Mouse (Mus musculus) kidney, adult 18-20 months (tissue): ENCODE data around the gene Ltbp2.
A peak's percentile ranks its signal among the peaks of the same experiment; 100 is the strongest.

Source experiments
- DNase-seq: peaks from one replicate; pipeline ENCODE4 v3.0.0; 2021

The Ltbp2 gene

DNA sequence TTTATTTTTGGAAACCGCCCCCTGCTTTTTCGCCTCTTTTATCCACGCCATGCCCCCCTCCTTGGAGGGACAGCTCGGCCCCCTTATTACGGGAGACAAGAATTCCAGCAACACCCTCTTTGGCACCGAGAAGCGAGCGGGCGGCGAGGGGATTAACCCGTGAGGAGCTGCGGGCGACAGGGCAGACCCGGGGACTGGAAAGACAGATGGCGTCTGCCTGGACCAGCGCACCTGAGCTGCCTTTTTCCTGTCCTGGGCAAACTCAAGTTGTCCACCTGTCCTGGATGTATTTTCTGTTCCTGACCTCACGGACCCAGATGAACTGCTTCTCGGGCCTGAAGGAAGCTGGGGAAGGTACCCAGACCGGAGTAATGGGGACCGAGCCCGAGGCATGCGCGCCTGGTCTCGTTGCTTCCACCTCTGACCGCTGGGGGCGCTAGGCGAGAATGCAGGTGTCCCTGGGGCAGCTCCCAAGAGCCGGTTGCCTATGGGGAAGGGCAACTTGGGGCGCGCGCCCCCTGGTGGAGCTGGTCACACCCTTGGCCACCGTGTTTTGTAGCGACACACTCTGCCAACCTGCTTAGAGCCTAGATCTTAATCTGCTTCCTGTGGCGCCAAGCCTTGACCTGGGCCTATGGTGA is at the start of gene Ltbp2:
TSS of gene Ltbp2 (minus strand) at position 52 of the 641 bp plus-strand sequence.
- DNase-seq: peak; percentile 83

DNA sequence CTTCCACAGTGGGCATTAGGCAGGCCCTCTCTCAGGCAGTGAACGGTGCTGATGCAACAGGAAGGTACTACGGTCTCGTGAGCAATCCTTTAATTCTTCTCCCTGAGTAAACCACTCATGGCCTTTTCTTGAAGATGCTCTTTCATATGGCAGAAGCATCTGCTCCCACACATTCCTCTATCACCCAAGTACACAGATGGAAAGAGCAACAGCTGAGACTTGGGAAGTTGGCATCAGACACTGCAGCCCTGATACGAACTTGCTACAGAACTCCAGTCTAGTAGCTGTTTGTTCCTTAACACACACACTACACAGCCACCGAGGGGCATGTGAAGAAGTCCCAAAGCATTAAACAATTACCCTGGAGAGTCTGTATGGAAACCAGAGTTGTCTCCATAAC is 48.0 kb upstream of the Ltbp2 start:
- DNase-seq: no peak

GRCm38 (mm10) chr12:84921881-84922419 is 45.6 kb upstream of the Ltbp2 start:
- no peak for DNase-seq

- DNase-seq: no peak
Measured at GRCm38 (mm10) chr12:84918809-84919208, 42.5 kb upstream of the Ltbp2 start.

DNA sequence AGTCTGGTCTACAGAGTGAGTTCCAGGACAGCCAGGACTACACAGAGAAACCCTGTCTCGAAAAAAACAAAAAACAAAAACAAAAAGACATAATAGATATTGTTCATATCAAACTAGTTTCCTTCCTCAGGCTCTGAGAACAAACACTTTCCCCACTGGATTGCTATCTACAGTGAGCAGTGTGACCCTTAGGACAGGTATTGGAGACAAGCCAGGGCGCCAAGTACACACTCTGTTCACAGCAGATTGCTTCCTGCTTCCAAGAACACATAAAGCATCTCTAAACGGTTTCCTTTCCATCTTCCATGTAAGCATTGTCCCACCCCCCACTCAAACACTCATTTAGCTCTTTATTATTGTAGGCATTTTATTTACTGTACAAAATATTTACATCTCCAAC is 41.5 kb upstream of the Ltbp2 start:
- no peak for DNase-seq

DNA sequence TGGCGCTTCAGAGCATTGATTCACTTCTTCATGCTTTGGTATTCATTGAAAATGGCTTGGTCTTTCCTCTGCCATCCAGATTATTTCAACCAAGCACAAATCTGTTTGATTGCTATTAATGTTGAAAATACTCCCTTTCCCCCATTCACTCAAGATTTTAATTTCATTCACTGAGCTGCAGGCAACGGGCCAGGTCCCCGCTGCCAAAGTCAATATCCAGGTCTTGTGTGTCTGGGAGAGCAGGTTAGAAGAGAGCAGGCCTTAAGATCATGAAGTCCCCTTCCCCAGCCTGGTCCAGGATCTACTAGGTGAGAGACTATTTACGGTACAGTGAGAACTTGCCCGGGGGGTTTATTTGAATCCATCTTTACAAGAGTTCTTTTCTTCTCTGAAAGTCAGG is 38.6 kb upstream of the Ltbp2 start:
- DNase-seq: no peak

DNA sequence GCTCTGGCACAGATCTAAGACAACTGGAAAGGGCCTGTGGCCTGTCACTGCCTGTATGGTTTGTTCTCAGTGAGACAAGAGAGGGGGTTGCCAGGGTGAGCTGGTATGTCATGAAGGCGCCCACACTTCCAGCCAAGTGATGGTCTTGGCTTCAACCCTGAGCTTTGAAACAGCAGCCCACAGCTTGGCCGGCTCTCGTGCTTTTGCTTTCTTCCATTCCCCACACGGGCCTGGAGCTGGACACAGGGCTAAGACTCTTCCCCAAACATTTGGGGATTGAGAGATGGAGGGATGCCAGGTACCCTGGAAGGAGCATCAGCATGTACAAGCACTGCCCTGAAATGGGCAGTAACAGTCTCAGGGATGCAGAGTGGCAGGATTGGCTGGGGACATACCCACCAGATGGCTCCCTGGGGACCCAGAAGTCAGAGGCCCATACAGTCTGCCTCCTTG is 36.3 kb upstream of the Ltbp2 start:
- no peak for DNase-seq

DNA sequence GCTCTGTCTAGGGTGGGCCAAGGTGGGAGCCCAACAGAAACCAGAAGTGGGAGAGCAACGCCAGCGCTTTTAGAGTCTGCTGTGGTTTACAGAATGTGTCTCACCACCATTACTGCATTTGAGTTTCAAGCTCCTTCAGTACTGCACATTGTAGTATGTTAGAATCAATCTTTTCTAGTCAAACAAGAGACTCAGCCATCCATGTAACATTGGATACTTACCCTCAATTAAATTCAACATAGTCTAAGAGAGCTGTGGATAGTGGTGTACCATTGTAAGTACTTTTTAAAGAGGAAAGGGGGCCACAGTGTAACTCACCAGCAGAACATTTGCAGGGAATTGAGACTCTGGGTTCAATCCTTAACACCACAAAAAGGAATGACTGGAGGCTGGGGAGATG is 35.3 kb upstream of the Ltbp2 start:
- no peak for DNase-seq

- no peak for DNase-seq
Measured at GRCm38 (mm10) chr12:84910066-84910465, 33.7 kb upstream of the Ltbp2 start.

- DNase-seq: no peak
Measured at GRCm38 (mm10) chr12:84907627-84908480, 31.5 kb upstream of the Ltbp2 start.

- DNase-seq: no peak
Measured at GRCm38 (mm10) chr12:84907024-84907626, 30.8 kb upstream of the Ltbp2 start.

GRCm38 (mm10) chr12:84904399-84904798 is 28.1 kb upstream of the Ltbp2 start:
- DNase-seq: no peak

GRCm38 (mm10) chr12:84900317-84900716 is 24.0 kb upstream of the Ltbp2 start:
- no peak for DNase-seq

DNA sequence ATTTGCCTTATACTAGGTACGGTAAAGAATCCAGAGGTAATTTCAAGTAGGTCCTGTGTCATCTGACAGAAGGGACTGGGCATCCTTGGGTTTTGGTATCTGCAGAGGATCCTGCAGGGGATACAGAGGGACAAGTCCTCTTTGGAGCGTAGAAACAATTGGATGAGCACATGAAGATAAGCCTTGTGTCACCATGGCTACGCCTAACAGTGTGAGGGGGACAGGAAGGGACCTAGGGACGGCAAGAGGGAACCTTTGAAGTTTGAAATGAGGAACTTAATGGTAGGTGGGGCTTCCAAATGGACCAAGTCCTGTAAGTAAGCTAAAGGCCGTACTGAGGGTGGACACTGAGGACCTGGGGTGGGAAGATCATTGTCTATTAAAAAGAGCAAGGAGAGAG is 21.0 kb upstream of the Ltbp2 start:
- DNase-seq: no peak

DNA sequence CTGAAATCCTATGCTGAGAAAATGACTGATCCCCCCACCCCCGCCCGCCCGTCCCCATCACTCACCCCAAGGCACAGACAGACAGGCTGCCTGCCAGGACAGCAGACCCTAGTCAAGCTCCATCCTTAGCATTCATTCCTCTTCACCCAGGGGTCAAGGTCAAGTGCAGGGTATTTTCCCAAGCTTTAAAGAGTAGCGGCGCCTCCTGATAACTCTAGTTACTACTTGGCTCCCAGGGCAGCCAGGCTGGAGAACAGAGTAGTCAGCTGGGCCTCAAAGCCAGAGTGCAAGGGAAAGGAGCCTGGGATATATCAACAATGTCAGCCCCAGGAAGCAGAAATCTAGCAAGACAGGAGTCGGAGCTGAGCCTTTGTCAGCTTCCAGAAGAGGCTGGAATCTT is 19.9 kb upstream of the Ltbp2 start:
- no peak for DNase-seq

DNA sequence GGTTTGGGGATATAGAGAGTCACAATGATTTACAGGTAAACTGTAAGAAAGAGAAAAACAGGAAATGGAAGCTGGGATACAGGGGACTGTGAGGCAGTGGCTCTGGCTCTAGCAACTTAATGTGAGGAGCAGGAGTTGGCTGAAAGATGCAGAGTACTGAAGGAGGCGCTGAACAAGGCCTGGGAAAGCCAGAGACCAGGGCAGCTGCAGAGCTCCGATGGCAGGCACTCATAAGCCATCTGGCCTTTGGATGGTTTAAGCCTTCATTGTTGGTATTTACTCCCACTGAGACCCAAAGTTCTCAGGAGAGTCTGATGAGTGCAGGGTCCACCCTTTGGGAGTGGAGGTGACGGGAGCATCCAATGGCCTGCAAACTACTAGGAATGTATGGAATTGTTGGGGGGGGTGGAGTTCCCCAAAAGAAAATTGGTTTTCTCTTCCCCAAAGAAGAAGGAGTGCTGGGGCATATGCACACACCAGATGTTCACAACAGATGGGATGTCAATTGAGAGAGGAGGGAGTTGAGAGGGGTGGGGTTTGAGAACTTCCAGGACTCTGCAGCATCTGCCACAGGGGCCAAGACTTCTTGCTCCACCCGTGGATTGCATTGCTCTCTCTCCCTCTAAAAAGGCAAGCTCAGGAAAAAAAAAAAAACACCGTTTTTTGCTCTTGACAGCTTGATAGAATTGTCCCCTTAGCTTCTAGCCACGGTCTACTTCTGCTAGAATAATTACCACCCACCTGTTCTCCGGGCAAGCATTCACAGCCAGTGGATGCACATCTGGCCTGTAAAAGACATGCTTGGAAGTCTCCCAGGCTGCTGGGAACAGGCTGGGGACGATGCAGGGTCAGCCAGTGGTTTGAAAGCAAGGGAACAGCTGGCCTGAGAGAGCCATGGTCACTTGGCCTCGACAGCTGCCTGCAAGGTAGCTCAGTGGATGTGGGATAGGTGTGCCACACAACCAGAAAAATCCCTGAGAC is 17.6 kb upstream of the Ltbp2 start:
- DNase-seq: no peak

- peak; percentile 33 for DNase-seq
Measured at GRCm38 (mm10) chr12:84890289-84890688, 14.0 kb upstream of the Ltbp2 start.

- DNase-seq: no peak
Measured at GRCm38 (mm10) chr12:84885107-84885876, 9.0 kb upstream of the Ltbp2 start.

DNA sequence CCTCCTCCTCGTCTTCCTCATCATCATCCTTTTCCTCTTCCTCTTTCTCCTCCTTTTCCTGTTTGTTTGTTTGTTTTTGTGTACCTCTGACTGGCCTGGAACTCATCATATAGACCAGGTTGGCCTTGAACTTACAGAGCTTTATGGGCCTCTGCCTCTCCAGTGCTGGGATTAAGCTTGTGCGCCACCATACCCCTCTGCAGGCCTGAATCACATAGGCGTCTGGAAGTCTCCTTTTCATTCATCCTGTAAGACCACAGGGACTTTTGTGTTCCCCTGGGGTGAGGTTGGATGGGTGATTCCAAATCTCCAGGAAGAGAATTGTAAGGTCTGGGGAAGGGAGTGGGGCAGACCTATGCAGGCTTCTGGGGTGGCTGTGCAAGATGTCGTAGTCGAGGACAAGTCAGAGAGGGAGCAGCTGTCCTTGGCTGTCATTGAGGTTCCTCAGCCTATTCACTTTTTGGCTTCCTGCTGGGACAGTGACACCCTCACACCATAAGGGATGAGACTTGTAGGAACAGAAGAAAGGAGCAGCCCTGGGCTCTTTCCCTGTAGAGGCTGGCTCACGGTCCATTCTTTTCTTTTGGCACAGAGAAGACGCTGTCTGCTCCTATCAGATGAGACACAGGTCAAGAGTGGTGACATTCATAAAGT is 8.2 kb upstream of the Ltbp2 start:
- DNase-seq: no peak

DNA sequence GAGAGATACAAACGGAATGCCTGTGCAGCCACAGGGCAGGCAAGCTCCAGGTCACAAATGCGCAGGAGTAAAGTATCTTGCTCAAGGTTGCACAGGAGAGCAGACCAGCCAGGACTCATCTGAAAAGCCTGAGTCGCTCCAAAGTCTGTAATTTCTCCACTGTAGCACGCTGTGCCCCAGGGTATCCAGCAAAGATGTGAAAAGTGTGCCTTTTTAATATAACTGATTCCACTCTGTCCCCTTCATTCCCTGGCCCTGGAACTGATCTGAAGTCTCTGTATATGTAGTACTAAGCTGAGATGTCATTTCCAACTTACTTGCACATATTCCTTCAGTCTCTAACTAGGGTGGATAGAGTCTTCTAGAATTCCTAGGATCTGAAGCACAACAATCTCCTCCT is 6.5 kb upstream of the Ltbp2 start:
- DNase-seq: no peak

- no peak for DNase-seq
Measured at GRCm38 (mm10) chr12:84880091-84880490, 3.8 kb upstream of the Ltbp2 start.
